Mouse (Mus musculus) kidney, adult 2 months (tissue): ENCODE data around the gene Tmem35b.

Experiments used
- CTCF ChIP-seq: fragments of 200-500 bp; conservative IDR thresholded peaks from 2 replicates; pipeline ENCODE4 v1.5.1; 2011; ENCODE audit warnings: low read depth, mild to moderate bottlenecking, control low read depth, low read length, moderate library complexity, mixed read lengths; ENCODE audit not compliant: insufficient read depth, insufficient read length
- POLR2A ChIP-seq: fragments of 200-500 bp; IDR thresholded peaks from one replicate; pipeline ENCODE4 v1.6.1; 2011; ENCODE audit warnings: low read depth, low read length, control low read depth

- no peak for TF ChIP-seq POLR2A
- TF ChIP-seq CTCF = no peak
These were observed 48.6 kb upstream of the Tmem35b start for GRCm38 (mm10) chr4:127074915-127075314.
